Mouse (Mus musculus) heart, postnatal 25 days (tissue): Measurements from ENCODE around the gene Mtf1. TPM values are rescaled to one million over a fixed set of nuclear protein-coding genes. Genes with fewer than 3 reads are reported as not detected.
A peak's percentile ranks its signal among the peaks of the same experiment; 100 is the strongest.

Source experiments
- DNase-seq: peaks from one replicate; pipeline ENCODE4 v3.0.0; 2022; ENCODE audit warnings: low spot score
- intact Hi-C: fragments of 180-260 bp; cut with DNase I; formaldehyde crosslinking; loops from one replicate; pipeline ENCODE4 v1.15.1; 2025
- total RNA-seq, 2 experiments: library from RNA; stranded (reverse); gene quantifications; 2 replicates each; pipeline ENCODE4 v1.2.3; 2021

Mtf1 gene
- total RNA-seq, 2 experiments from 2014 or later, result 13.7 to 16.5 TPM

- intact Hi-C loops, result loop anchor here (1.0 to 10.0 kb wide), 3 partner anchors 48 to 215 kb away; partner anchors contain the start of genes Dnali1, Sf3a3 and Snip1
- DNase-seq, result peak; percentile 21
Measured at GRCm38 (mm10) chr4:124849631-124850260, 47.8 kb downstream of the Mtf1 start.

- peak; percentile 89 for DNase-seq
- intact Hi-C loops, result loop anchor here (2.0 to 10.0 kb wide), 2 partner anchors 136 to 214 kb away; partner anchors contain the start of genes Dnali1, Sf3a3 and Snip1
Measured at GRCm38 (mm10) chr4:124850261-124850913, 48.5 kb downstream of the Mtf1 start, which contains the start of gene Yrdc. Yrdc (plus strand) TSS chr4:124850679.

- DNase-seq, result peak; percentile 66
- intact Hi-C loops, result loop anchor here (2.0 to 10.0 kb wide), 2 partner anchors 136 to 214 kb away; partner anchors contain the start of genes Dnali1, Sf3a3 and Snip1
Measured at GRCm38 (mm10) chr4:124850933-124851658, 49.2 kb downstream of the Mtf1 start, which contains the start of gene 1110065P20Rik. 1110065P20Rik (minus strand) TSS chr4:124851196.

GRCm38 (mm10) chr4:124856294-124856693 lies 54.4 kb downstream of the Mtf1 start:
- intact Hi-C loops, result loop anchor here (10.0 kb wide), 1 partner anchor 209 kb away; the partner anchor contains the start of genes Dnali1 and Snip1
- DNase-seq, result no peak

GRCm38 (mm10) chr4:124858370-124858769 lies 56.5 kb downstream of the Mtf1 start:
- intact Hi-C loops, result loop anchor here (10.0 kb wide), 1 partner anchor 206 kb away; the partner anchor contains the start of genes Dnali1 and Snip1
- DNase-seq, result no peak

- DNase-seq, result no peak
- intact Hi-C loops, result loop anchor here (5.0 kb wide), 1 partner anchor 77 kb away; the partner anchor contains the start of genes 9930104L06Rik and Cdca8
Measured at GRCm38 (mm10) chr4:124860446-124860845, 58.5 kb downstream of the Mtf1 start.

GRCm38 (mm10) chr4:124861283-124862188 lies 59.6 kb downstream of the Mtf1 start, which contains the start of gene Maneal:
Maneal (minus strand) TSS chr4:124862171.
- no peak for DNase-seq
- intact Hi-C loops, result loop anchor here (5.0 kb wide), 1 partner anchor 76 kb away; the partner anchor contains the start of genes 9930104L06Rik and Cdca8

GRCm38 (mm10) chr4:124872719-124873118 lies 70.8 kb downstream of the Mtf1 start:
- intact Hi-C loops, result no loop called here
- no peak for DNase-seq

GRCm38 (mm10) chr4:124880599-124880998 lies 78.7 kb downstream of the Mtf1 start, which contains the start of gene Epha10:
Epha10 (plus strand) TSS chr4:124880899.
- intact Hi-C loops, result no loop called here

GRCm38 (mm10) chr4:124881341-124881908 lies 79.5 kb downstream of the Mtf1 start:
- intact Hi-C loops, result no loop called here
- DNase-seq, result no peak

More at GRCm38 (mm10) chr4:124880599-124880998, 78.7 kb downstream of the Mtf1 start, which contains the start of gene Epha10:
- DNase-seq, result no peak

- intact Hi-C loops, result no loop called here
- DNase-seq, result no peak
Measured at GRCm38 (mm10) chr4:124882151-124882729, 80.3 kb downstream of the Mtf1 start.

GRCm38 (mm10) chr4:124888702-124889101 lies 86.8 kb downstream of the Mtf1 start:
- intact Hi-C loops, result no loop called here

GRCm38 (mm10) chr4:124889935-124890334 lies 88.0 kb downstream of the Mtf1 start:
- intact Hi-C loops, result no loop called here
- no peak for DNase-seq

More at GRCm38 (mm10) chr4:124888702-124889101, 86.8 kb downstream of the Mtf1 start:
- DNase-seq, result no peak

- DNase-seq, result no peak
- intact Hi-C loops, result no loop called here
Measured at GRCm38 (mm10) chr4:124890831-124891230, 88.9 kb downstream of the Mtf1 start.

- intact Hi-C loops, result no loop called here
- no peak for DNase-seq
Measured at GRCm38 (mm10) chr4:124893769-124894168, 91.9 kb downstream of the Mtf1 start.

- intact Hi-C loops, result no loop called here
- no peak for DNase-seq
Measured at GRCm38 (mm10) chr4:124894508-124895428, 92.9 kb downstream of the Mtf1 start.

- intact Hi-C loops, result no loop called here
Measured at GRCm38 (mm10) chr4:124898428-124898827, 96.5 kb downstream of the Mtf1 start.

More at GRCm38 (mm10) chr4:124898428-124898827, 96.5 kb downstream of the Mtf1 start:
- no peak for DNase-seq
